Mouse (Mus musculus): ENCODE results near the gene 1700016D06Rik. TPM values are rescaled to one million over a fixed set of nuclear protein-coding genes. Genes with fewer than 3 reads are reported as not detected.

Gene 1700016D06Rik
- polyA plus RNA-seq, 1 experiment from 2014 or later: not detected

GRCm38 (mm10) chr8:11632406-11632805 lies 68.5 kb downstream of the 1700016D06Rik start:
- Histone ChIP-seq H3K27me3 (replicated peaks; ENCODE audit: control insufficient read depth, insufficient read depth, low read length) (no peaks in the 10 kb centered on the region), H3K9me3 (ENCODE audit: control insufficient read depth, low read length) (no peaks in the 10 kb centered on the region), H3K36me3 (ENCODE audit: control insufficient read depth, insufficient read depth, low read length) (peaks cover 17% of the 10 kb centered on the region), H3K4me2 (ENCODE audit: low read length) (peak overlapping the region; percentile 20; the same call in 1 of the 2 replicates), H3K4me3 (ENCODE audit: low read length) (no peak overlapping the region), H3K27ac (ENCODE audit: low read depth, low read length) (no peak overlapping the region), H3K4me1 (ENCODE audit: control insufficient read depth, insufficient read depth, low read depth, low read length) (peaks cover 25% of the 10 kb centered on the region), H3K9ac (ENCODE audit: low read depth, low read length) (no peak overlapping the region)
- WGBS: 27% methylated on average over 2 of the region's 2 CpGs
- ATAC-seq: no peak

GRCm38 (mm10) chr8:11629206-11629605 lies 71.7 kb downstream of the 1700016D06Rik start:
- Histone ChIP-seq H3K9me3 (ENCODE audit: control insufficient read depth, low read length) (no peaks in the 10 kb centered on the region), H3K4me2 (ENCODE audit: low read length) (no peak overlapping the region), H3K4me1 (ENCODE audit: control insufficient read depth, insufficient read depth, low read depth, low read length) (peaks cover 19% of the 10 kb centered on the region), H3K9ac (ENCODE audit: low read depth, low read length) (no peak overlapping the region), H3K27ac (ENCODE audit: low read depth, low read length) (no peak overlapping the region), H3K27me3 (replicated peaks; ENCODE audit: control insufficient read depth, insufficient read depth, low read length) (no peaks in the 10 kb centered on the region), H3K4me3 (ENCODE audit: low read length) (no peak overlapping the region), H3K36me3 (ENCODE audit: control insufficient read depth, insufficient read depth, low read length) (peaks cover 24% of the 10 kb centered on the region)
- no peak for ATAC-seq
- WGBS: 79% methylated on average over 5 of the region's 5 CpGs

- peaks cover 25% of the 10 kb centered on the region for H3K36me3 ChIP-seq (ENCODE audit: control insufficient read depth, insufficient read depth, low read length)
- no peak overlapping the region for H3K4me2 ChIP-seq (ENCODE audit: low read length)
- peaks cover 13% of the 10 kb centered on the region for H3K4me1 ChIP-seq (ENCODE audit: control insufficient read depth, insufficient read depth, low read depth, low read length)
- H3K9me3 ChIP-seq (ENCODE audit: control insufficient read depth, low read length): no peaks in the 10 kb centered on the region
- peak; percentile 46 for ATAC-seq
- H3K27me3 ChIP-seq (replicated peaks; ENCODE audit: control insufficient read depth, insufficient read depth, low read length): no peaks in the 10 kb centered on the region
- no peak overlapping the region for H3K9ac ChIP-seq (ENCODE audit: low read depth, low read length)
- H3K27ac ChIP-seq (ENCODE audit: low read depth, low read length): no peak overlapping the region
- WGBS: 81% methylated on average over 7 of the region's 7 CpGs
- no peak overlapping the region for H3K4me3 ChIP-seq (ENCODE audit: low read length)
Observed at GRCm38 (mm10) chr8:11628506-11629132, 72.2 kb downstream of the 1700016D06Rik start.

- ATAC-seq: no peak
- H3K9ac ChIP-seq (ENCODE audit: low read depth, low read length): no peak overlapping the region
Observed at GRCm38 (mm10) chr8:11627717-11628116, 73.1 kb downstream of the 1700016D06Rik start.

GRCm38 (mm10) chr8:11625084-11625483 lies 75.8 kb downstream of the 1700016D06Rik start:
- Histone ChIP-seq H3K27me3 (replicated peaks; ENCODE audit: control insufficient read depth, insufficient read depth, low read length) (no peaks in the 10 kb centered on the region), H3K4me2 (ENCODE audit: low read length) (no peak overlapping the region), H3K36me3 (ENCODE audit: control insufficient read depth, insufficient read depth, low read length) (peaks cover 16% of the 10 kb centered on the region), H3K27ac (ENCODE audit: low read depth, low read length) (no peak overlapping the region), H3K9me3 (ENCODE audit: control insufficient read depth, low read length) (no peaks in the 10 kb centered on the region), H3K4me3 (ENCODE audit: low read length) (no peak overlapping the region), H3K9ac (ENCODE audit: low read depth, low read length) (no peak overlapping the region), H3K4me1 (ENCODE audit: control insufficient read depth, insufficient read depth, low read depth, low read length) (no peaks in the 10 kb centered on the region)
- ATAC-seq: no peak
- WGBS: 92% methylated on average over 4 of the region's 4 CpGs

More at GRCm38 (mm10) chr8:11627717-11628116, 73.1 kb downstream of the 1700016D06Rik start:
- H3K27ac ChIP-seq (ENCODE audit: low read depth, low read length): no peak overlapping the region
- no peak overlapping the region for H3K4me2 ChIP-seq (ENCODE audit: low read length)
- H3K4me3 ChIP-seq (ENCODE audit: low read length): no peak overlapping the region
- no peaks in the 10 kb centered on the region for H3K9me3 ChIP-seq (ENCODE audit: control insufficient read depth, low read length)
- H3K4me1 ChIP-seq (ENCODE audit: control insufficient read depth, insufficient read depth, low read depth, low read length): peaks cover 4% of the 10 kb centered on the region
- H3K36me3 ChIP-seq (ENCODE audit: control insufficient read depth, insufficient read depth, low read length): peaks cover 26% of the 10 kb centered on the region
- 86% methylated on average over 9 of the region's 9 CpGs for WGBS
- no peaks in the 10 kb centered on the region for H3K27me3 ChIP-seq (replicated peaks; ENCODE audit: control insufficient read depth, insufficient read depth, low read length)

GRCm38 (mm10) chr8:11619091-11619490 lies 81.8 kb downstream of the 1700016D06Rik start:
- ATAC-seq: no peak
- no peak overlapping the region for H3K4me2 ChIP-seq (ENCODE audit: low read length)
- H3K4me1 ChIP-seq (ENCODE audit: control insufficient read depth, insufficient read depth, low read depth, low read length): no peaks in the 10 kb centered on the region
- 94% methylated on average over 3 of the region's 3 CpGs for WGBS
- no peak overlapping the region for H3K9ac ChIP-seq (ENCODE audit: low read depth, low read length)
- peaks cover 19% of the 10 kb centered on the region for H3K36me3 ChIP-seq (ENCODE audit: control insufficient read depth, insufficient read depth, low read length)
- H3K4me3 ChIP-seq (ENCODE audit: low read length): no peak overlapping the region
- H3K9me3 ChIP-seq (ENCODE audit: control insufficient read depth, low read length): no peaks in the 10 kb centered on the region
- H3K27me3 ChIP-seq (replicated peaks; ENCODE audit: control insufficient read depth, insufficient read depth, low read length): no peaks in the 10 kb centered on the region
- H3K27ac ChIP-seq (ENCODE audit: low read depth, low read length): no peak overlapping the region

- ATAC-seq: no peak
- Histone ChIP-seq H3K27ac (ENCODE audit: low read depth, low read length) (no peak overlapping the region), H3K36me3 (ENCODE audit: control insufficient read depth, insufficient read depth, low read length) (peaks cover 17% of the 10 kb centered on the region), H3K4me3 (ENCODE audit: low read length) (no peak overlapping the region), H3K27me3 (replicated peaks; ENCODE audit: control insufficient read depth, insufficient read depth, low read length) (no peaks in the 10 kb centered on the region), H3K4me1 (ENCODE audit: control insufficient read depth, insufficient read depth, low read depth, low read length) (no peaks in the 10 kb centered on the region), H3K9me3 (ENCODE audit: control insufficient read depth, low read length) (no peaks in the 10 kb centered on the region), H3K4me2 (ENCODE audit: low read length) (no peak overlapping the region), H3K9ac (ENCODE audit: low read depth, low read length) (no peak overlapping the region)
- WGBS: 77% methylated on average over 2 of the region's 2 CpGs
Observed at GRCm38 (mm10) chr8:11618063-11618462, 82.8 kb downstream of the 1700016D06Rik start.

- peak; percentile 61; the same call in 1 of the 2 replicates for ATAC-seq
- H3K9ac ChIP-seq (ENCODE audit: low read depth, low read length): no peak overlapping the region
- peaks cover 24% of the 10 kb centered on the region for H3K36me3 ChIP-seq (ENCODE audit: control insufficient read depth, insufficient read depth, low read length)
- H3K4me2 ChIP-seq (ENCODE audit: low read length): no peak overlapping the region
- no peaks in the 10 kb centered on the region for H3K9me3 ChIP-seq (ENCODE audit: control insufficient read depth, low read length)
- WGBS: 13% methylated on average over 1 of the region's 1 CpGs
- no peak overlapping the region for H3K4me3 ChIP-seq (ENCODE audit: low read length)
- no peaks in the 10 kb centered on the region for H3K27me3 ChIP-seq (replicated peaks; ENCODE audit: control insufficient read depth, insufficient read depth, low read length)
- no peaks in the 10 kb centered on the region for H3K4me1 ChIP-seq (ENCODE audit: control insufficient read depth, insufficient read depth, low read depth, low read length)
- H3K27ac ChIP-seq (ENCODE audit: low read depth, low read length): no peak overlapping the region
Observed at GRCm38 (mm10) chr8:11616294-11616693, 84.6 kb downstream of the 1700016D06Rik start.

GRCm38 (mm10) chr8:11614126-11614835 lies 86.6 kb downstream of the 1700016D06Rik start:
- H3K27ac ChIP-seq (ENCODE audit: low read depth, low read length): no peak overlapping the region
- H3K9ac ChIP-seq (ENCODE audit: low read depth, low read length): no peak overlapping the region
- no peaks in the 10 kb centered on the region for H3K27me3 ChIP-seq (replicated peaks; ENCODE audit: control insufficient read depth, insufficient read depth, low read length)
- H3K4me3 ChIP-seq (ENCODE audit: low read length): no peak overlapping the region
- no peaks in the 10 kb centered on the region for H3K4me1 ChIP-seq (ENCODE audit: control insufficient read depth, insufficient read depth, low read depth, low read length)
- H3K9me3 ChIP-seq (ENCODE audit: control insufficient read depth, low read length): no peaks in the 10 kb centered on the region
- peaks cover 24% of the 10 kb centered on the region for H3K36me3 ChIP-seq (ENCODE audit: control insufficient read depth, insufficient read depth, low read length)
- no peak for ATAC-seq
- 73% methylated on average over 6 of the region's 6 CpGs for WGBS
- H3K4me2 ChIP-seq (ENCODE audit: low read length): no peak overlapping the region
